Mouse (Mus musculus) neural tube, embryonic 10.5 days (tissue): ENCODE data around the gene Mzf1.
"Not testable (repeated sequence)": the region's sequence is repeated elsewhere in the genome, so short reads cannot be mapped to it uniquely, and the experiment has no call there.

Experiments
- DNase-seq: peaks from one replicate; pipeline ENCODE4 v3.0.0-alpha.2; 2017; ENCODE audit warnings: low spot score; ENCODE audit errors: extremely low spot score

The Mzf1 gene

GRCm38 (mm10) chr7:13054287-13055010 lies at the start of gene Mzf1:
TSS of gene Mzf1 (minus strand) at chr7:13054764.
- peak; percentile 92 for DNase-seq

GRCm38 (mm10) chr7:13095073-13095472 lies 40.5 kb upstream of the Mzf1 start, which contains the start of gene Vmn1r85:
TSS of gene Vmn1r85 (minus strand) at chr7:13095173.
- no peak for DNase-seq

DNA sequence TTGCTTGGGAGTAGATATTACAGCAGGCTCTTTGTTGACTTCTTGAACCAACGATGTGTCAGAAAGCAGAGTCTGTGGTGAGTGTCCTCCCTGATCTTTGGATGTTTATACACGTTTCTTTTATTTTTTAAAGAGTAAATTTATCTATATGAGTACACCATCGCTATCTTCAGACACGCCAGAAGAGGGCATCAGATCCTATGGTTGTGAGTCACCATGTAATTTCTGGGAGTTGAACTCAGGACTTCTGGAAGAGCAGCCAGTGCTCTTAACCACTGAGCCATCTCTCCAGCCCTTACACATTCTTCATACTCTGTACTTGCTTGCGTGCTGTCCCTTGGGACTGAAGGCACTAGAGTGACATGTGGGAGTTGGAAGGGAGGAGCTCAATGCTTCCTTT lies 17.7 kb upstream of the Mzf1 start:
- DNase-seq: no peak

GRCm38 (mm10) chr7:13063399-13063798 lies 8.8 kb upstream of the Mzf1 start:
- DNase-seq: not testable (repeated sequence)

DNA sequence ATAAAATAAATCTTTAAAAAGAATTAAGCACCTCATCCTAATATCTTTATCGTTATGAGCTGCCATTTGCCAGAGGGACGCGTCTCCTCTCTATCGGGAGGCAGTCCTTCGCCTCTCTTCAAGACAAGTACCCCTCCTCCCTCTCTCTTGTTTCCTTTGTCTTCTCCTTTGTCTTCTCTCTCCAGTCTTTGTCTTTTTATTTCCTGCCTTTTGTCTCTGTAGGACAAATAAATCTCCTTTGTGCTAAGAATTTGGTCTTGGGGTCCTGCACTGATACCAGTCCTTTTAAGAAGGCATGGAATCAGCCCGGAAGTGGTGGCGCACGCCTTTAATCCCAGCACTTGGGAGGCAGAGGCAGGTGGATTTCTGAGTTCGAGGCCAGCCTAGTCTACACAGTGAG lies 5.0 kb upstream of the Mzf1 start:
- no peak for DNase-seq

- no peak for DNase-seq
Observed at GRCm38 (mm10) chr7:13056913-13057700, 2.5 kb upstream of the Mzf1 start.

GRCm38 (mm10) chr7:13053961-13054286 lies 640 bp downstream of the Mzf1 start:
- DNase-seq: no peak

- no peak for DNase-seq
Observed at GRCm38 (mm10) chr7:13053501-13053900, 1.1 kb downstream of the Mzf1 start.

- no peak for DNase-seq
Observed at GRCm38 (mm10) chr7:13053001-13053400, 1.6 kb downstream of the Mzf1 start.

DNA sequence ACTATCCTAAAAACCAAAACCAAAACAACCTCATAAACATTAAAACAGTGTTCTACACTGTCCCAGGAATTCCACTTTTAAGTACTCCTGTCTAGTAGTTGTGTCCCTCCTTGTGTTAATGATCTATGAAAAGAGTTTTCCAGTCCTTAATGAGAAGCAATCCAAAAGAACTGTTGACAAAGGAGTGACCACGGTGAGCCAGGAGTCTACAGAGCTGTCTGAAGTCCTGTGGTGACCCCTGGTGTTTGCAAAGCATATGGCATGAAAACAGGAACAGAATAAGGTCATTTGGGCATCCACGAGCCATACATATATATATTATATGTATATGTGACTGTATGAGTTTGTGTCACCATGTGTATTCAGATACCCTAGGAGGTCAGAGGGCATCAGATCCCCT lies 8.5 kb downstream of the Mzf1 start:
- peak; percentile 45 for DNase-seq

GRCm38 (mm10) chr7:13044254-13044625 lies 10.3 kb downstream of the Mzf1 start:
- DNase-seq: no peak

DNA sequence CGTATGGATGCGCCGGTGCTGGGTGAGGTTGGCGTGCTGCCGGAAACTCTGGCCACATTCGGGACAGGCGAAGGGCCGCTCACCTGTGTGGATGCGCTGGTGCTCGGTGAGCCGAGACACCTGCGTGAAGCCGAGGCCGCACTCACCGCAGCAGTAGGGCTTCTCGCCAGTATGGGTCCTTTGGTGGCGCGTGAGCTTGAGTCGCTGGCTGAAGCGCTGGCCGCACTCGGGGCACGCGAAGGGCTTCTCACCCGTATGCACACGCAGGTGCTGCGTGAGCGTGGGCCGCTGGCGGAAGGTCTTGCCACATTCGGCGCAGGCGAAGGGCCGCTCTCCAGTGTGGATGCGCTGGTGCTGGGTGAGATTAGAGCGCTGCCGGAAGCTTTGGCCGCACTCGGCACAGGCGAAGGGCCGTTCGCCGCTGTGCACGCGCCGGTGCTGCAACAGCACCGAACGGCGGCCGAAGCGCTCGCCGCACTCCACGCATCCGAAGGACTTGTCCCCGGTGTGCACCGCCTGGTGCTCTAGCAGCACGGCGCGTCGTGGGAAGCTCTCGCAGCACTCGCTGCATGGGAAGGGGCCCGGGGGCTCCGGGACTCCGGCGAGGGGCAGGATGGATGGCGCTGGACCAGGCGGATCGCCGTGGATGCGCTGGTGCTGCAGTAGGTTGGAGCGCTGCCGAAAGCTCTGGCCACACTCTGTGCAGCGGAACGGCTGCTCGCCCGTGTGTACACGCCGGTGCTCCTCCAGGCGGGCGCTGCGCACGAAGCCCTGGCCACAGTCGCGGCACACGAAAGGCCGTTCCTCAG lies 10.9 kb downstream of the Mzf1 start:
- DNase-seq: peak; percentile 65

GRCm38 (mm10) chr7:13043120-13043444 lies 11.5 kb downstream of the Mzf1 start:
- no peak for DNase-seq

DNA sequence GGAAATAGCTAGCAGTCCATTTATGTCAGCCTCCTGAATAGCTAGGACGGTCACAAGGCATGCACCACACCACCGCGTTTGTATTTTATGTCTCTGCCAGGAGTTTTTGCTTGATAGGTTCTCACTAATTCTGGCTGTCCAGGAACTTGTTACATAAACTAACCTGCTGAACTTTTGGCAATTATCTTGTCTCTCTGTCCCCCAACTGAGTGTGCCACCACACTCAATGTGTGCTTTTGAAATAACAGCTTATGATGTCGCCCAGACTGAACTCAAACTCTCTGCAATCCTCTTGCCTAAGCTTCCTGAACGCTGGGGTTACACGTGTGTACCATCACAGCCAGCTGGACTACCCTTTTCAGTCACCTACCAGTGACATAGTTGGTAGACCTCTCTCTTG lies 12.1 kb downstream of the Mzf1 start:
- no peak for DNase-seq

- DNase-seq: no peak
Observed at GRCm38 (mm10) chr7:13041256-13041655, 13.3 kb downstream of the Mzf1 start.

DNA sequence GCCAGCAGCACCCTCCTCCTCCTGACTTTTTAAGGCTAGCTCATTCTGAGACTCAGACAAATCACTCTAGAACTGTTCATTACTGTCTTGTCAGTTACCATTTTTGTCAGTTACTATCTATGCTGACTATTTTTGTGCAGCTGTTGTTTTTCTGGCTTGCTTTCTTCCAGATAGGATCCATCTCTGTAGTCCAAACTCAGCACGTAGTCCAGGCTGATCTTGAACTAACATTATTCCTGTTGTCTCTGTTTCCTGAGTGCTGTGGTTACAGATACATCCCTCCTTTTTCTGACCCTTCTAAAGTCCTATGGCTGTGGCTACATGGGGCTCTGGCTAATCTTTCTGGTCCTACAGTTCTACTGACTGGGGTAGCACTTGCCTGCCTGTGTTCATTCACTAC lies 15.4 kb downstream of the Mzf1 start:
- DNase-seq: no peak

- DNase-seq: no peak
Observed at GRCm38 (mm10) chr7:13038621-13039169, 15.9 kb downstream of the Mzf1 start.

GRCm38 (mm10) chr7:13037901-13038555 lies 16.5 kb downstream of the Mzf1 start, which contains the start of gene Ube2m:
TSS of gene Ube2m (minus strand) at chr7:13038275.
- DNase-seq: peak; percentile 99

- no peak for DNase-seq
Observed at GRCm38 (mm10) chr7:13037366-13037765, 17.2 kb downstream of the Mzf1 start.

GRCm38 (mm10) chr7:13036806-13037205 lies 17.8 kb downstream of the Mzf1 start:
- no peak for DNase-seq

DNA sequence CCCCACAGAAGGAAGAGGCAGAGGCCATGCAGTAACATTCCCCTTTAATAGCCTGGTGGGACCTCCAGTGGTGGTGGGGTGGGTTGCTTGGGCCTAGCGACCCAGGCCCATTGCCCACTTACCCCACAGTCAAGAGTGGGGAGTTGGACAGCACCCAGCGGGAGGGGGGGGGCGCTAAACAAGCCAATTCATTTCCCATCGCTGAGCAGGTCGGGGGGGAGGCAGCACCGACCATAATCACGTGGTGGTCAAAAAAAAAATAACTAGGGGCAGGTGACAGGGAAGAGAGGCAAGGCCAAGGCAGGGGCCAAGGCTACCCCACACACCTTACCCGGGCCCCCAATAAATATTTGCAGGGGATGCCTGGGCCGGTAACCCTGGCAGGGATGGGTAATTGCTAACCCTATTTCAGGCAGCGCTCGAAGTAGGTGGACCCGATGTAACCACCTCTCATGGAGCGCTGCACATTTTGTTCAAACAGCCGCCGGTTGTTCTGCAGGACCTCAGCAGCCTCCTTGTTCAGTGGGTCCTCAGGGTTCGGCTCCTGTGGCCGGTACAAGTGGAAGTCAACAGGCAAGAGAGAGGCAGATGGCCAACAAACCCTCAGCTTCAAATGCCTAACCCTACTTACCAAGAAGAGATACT lies 19.2 kb downstream of the Mzf1 start:
- DNase-seq: no peak
